Mouse (Mus musculus) liver, embryonic 12.5 days (tissue): ENCODE data around the gene Ube2d1. TPM values are rescaled to one million over a fixed set of nuclear protein-coding genes. Genes with fewer than 3 reads are reported as not detected.

Source experiments
- ATAC-seq: fragments of 200-750 bp; cut with Nextera tagmentation; 2 replicates; pipeline ENCODE4 v1.8.0; 2017; ENCODE audit warnings: moderate number of reproducible peaks, mild to moderate bottlenecking, moderate library complexity
- H3K27ac ChIP-seq: fragments of 300-500 bp; sonication (generic); 2 replicates; pipeline ENCODE4 v1.5.1; 2016; ENCODE audit warnings: mild to moderate bottlenecking
- H3K27me3 ChIP-seq: fragments of 300-500 bp; sonication (generic); replicated peaks from 2 replicates; pipeline ENCODE4 v1.6.1; 2016; ENCODE audit warnings: mild to moderate bottlenecking, moderate library complexity
- H3K36me3 ChIP-seq: fragments of 300-500 bp; sonication (generic); 2 replicates; pipeline ENCODE4 v1.6.1; 2016; ENCODE audit warnings: mild to moderate bottlenecking, moderate library complexity
- H3K4me1 ChIP-seq: fragments of 300-500 bp; sonication (generic); 2 replicates; pipeline ENCODE4 v1.6.1; 2016
- H3K4me2 ChIP-seq: fragments of 300-500 bp; sonication (generic); 2 replicates; pipeline ENCODE4 v1.6.1; 2016; ENCODE audit warnings: mild to moderate bottlenecking, moderate library complexity
- H3K4me3 ChIP-seq: fragments of 300-500 bp; sonication (generic); 2 replicates; pipeline ENCODE4 v1.5.1; 2016; ENCODE audit warnings: mild to moderate bottlenecking, moderate library complexity
- H3K9ac ChIP-seq: fragments of 300-500 bp; sonication (generic); 2 replicates; pipeline ENCODE4 v1.6.1; 2016; ENCODE audit warnings: mild to moderate bottlenecking, moderate library complexity
- H3K9me3 ChIP-seq: fragments of 300-500 bp; sonication (generic); replicated peaks from 2 replicates; pipeline ENCODE4 v1.6.1; 2016; ENCODE audit warnings: mild to moderate bottlenecking, moderate library complexity
- WGBS: fragments of 180-500 bp; shearing (Covaris S2); methylation state at CpG from one replicate; pipeline ENCODE4 v1.1.7; 2016; ENCODE audit not compliant: insufficient replicate concordance; 5-methylcytosine and 5-hydroxymethylcytosine counted together
- polyA plus RNA-seq: library from polyadenylated mRNA; unstranded; fragments of >200 nt; fragmentation: Nextera tagmentation; extraction: Ambion mirVana; gene quantifications from 2 replicates; pipeline ENCODE4 v1.2.1, GENCODE M21; 2016

The Ube2d1 gene
- polyA plus RNA-seq, 1 experiment from 2014 or later: 12.0 TPM

- H3K4me3 ChIP-seq: peak overlapping the region; percentile 76
- H3K4me1 ChIP-seq: peaks cover 12% of the 10 kb centered on the region
- H3K27ac ChIP-seq: no peak overlapping the region
- peaks cover 18% of the 10 kb centered on the region for H3K27me3 ChIP-seq
- peak overlapping the region; percentile 73 for H3K9ac ChIP-seq
- no peaks in the 10 kb centered on the region for H3K36me3 ChIP-seq
- no peaks in the 10 kb centered on the region for H3K9me3 ChIP-seq
- WGBS: under 1% methylated on average over 36 of the region's 41 CpGs
- peak overlapping the region; percentile 85 for H3K4me2 ChIP-seq
- peak; percentile 70 for ATAC-seq
Measured at GRCm38 (mm10) chr10:71284511-71285125, 444 bp downstream of the Ube2d1 start.

GRCm38 (mm10) chr10:71284131-71284510 lies 941 bp downstream of the Ube2d1 start:
- Histone ChIP-seq H3K27ac (no peak overlapping the region), H3K4me2 (peak overlapping the region; percentile 85), H3K9me3 (no peaks in the 10 kb centered on the region), H3K9ac (no peak overlapping the region; the same call in 1 of the 2 replicates), H3K27me3 (peaks cover 18% of the 10 kb centered on the region), H3K4me3 (peak overlapping the region; percentile 76), H3K36me3 (no peaks in the 10 kb centered on the region), H3K4me1 (peaks cover 12% of the 10 kb centered on the region)
- WGBS: 30% methylated on average over 8 of the region's 8 CpGs
- no peak for ATAC-seq

- H3K27me3 ChIP-seq: no peaks in the 10 kb centered on the region
- H3K36me3 ChIP-seq: no peaks in the 10 kb centered on the region
- H3K4me1 ChIP-seq: no peaks in the 10 kb centered on the region
- WGBS: 71% methylated on average over 9 of the region's 9 CpGs
- no peak for ATAC-seq
- no peak overlapping the region for H3K9ac ChIP-seq
- no peak overlapping the region for H3K4me2 ChIP-seq
- H3K9me3 ChIP-seq: no peaks in the 10 kb centered on the region
- no peak overlapping the region for H3K27ac ChIP-seq
- H3K4me3 ChIP-seq: no peak overlapping the region
Measured at GRCm38 (mm10) chr10:71273008-71273739, 11.9 kb downstream of the Ube2d1 start.

- no peak for ATAC-seq
- H3K4me1 ChIP-seq: 0 out of 2 replicates have a peak, but pooled peaks cover 4% of the 10 kb centered on the region
- H3K9me3 ChIP-seq: no peaks in the 10 kb centered on the region
- H3K36me3 ChIP-seq: no peaks in the 10 kb centered on the region
- H3K27me3 ChIP-seq: no peaks in the 10 kb centered on the region
- H3K9ac ChIP-seq: no peak overlapping the region
- H3K4me2 ChIP-seq: no peak overlapping the region
- H3K27ac ChIP-seq: no peak overlapping the region
- WGBS: 82% methylated on average over 2 of the region's 2 CpGs
- no peak overlapping the region for H3K4me3 ChIP-seq
Measured at GRCm38 (mm10) chr10:71267973-71268372, 17.1 kb downstream of the Ube2d1 start.

GRCm38 (mm10) chr10:71267511-71267910 lies 17.6 kb downstream of the Ube2d1 start:
- Histone ChIP-seq H3K4me3 (no peak overlapping the region), H3K36me3 (no peaks in the 10 kb centered on the region), H3K27me3 (no peaks in the 10 kb centered on the region), H3K4me2 (no peak overlapping the region), H3K4me1 (0 out of 2 replicates have a peak, but pooled peaks cover 4% of the 10 kb centered on the region), H3K9ac (no peak overlapping the region), H3K9me3 (no peaks in the 10 kb centered on the region), H3K27ac (no peak overlapping the region)
- 76% methylated on average over 11 of the region's 11 CpGs for WGBS
- ATAC-seq: no peak

GRCm38 (mm10) chr10:71265067-71265466 lies 20.0 kb downstream of the Ube2d1 start:
- H3K4me3 ChIP-seq: no peak overlapping the region
- WGBS: 70% methylated on average over 4 of the region's 4 CpGs
- no peak for ATAC-seq
- H3K27me3 ChIP-seq: no peaks in the 10 kb centered on the region
- H3K9ac ChIP-seq: no peak overlapping the region
- no peak overlapping the region for H3K27ac ChIP-seq
- no peaks in the 10 kb centered on the region for H3K36me3 ChIP-seq
- H3K4me1 ChIP-seq: 0 out of 2 replicates have a peak, but pooled peaks cover 4% of the 10 kb centered on the region
- no peaks in the 10 kb centered on the region for H3K9me3 ChIP-seq
- H3K4me2 ChIP-seq: no peak overlapping the region

GRCm38 (mm10) chr10:71261637-71262036 lies 23.4 kb downstream of the Ube2d1 start:
- Histone ChIP-seq H3K4me1 (no peaks in the 10 kb centered on the region), H3K9me3 (no peaks in the 10 kb centered on the region), H3K4me2 (no peak overlapping the region), H3K27me3 (no peaks in the 10 kb centered on the region), H3K27ac (no peak overlapping the region), H3K9ac (no peak overlapping the region), H3K36me3 (0 out of 2 replicates have a peak, but pooled peaks cover 3% of the 10 kb centered on the region), H3K4me3 (no peak overlapping the region)
- whole genome bisulfite sequencing: 75% methylated on average over 8 of the region's 8 CpGs
- ATAC-seq: no peak

GRCm38 (mm10) chr10:71258943-71259342 lies 26.1 kb downstream of the Ube2d1 start:
- Histone ChIP-seq H3K4me1 (no peaks in the 10 kb centered on the region), H3K4me2 (no peak overlapping the region), H3K4me3 (no peak overlapping the region), H3K27me3 (no peaks in the 10 kb centered on the region), H3K9me3 (no peaks in the 10 kb centered on the region), H3K27ac (no peak overlapping the region), H3K9ac (no peak overlapping the region), H3K36me3 (0 out of 2 replicates have a peak, but pooled peaks cover 8% of the 10 kb centered on the region)
- no peak for ATAC-seq
- 73% methylated on average over 5 of the region's 5 CpGs for WGBS

- H3K9ac ChIP-seq: no peak overlapping the region
- H3K27ac ChIP-seq: no peak overlapping the region
- no peaks in the 10 kb centered on the region for H3K9me3 ChIP-seq
- no peaks in the 10 kb centered on the region for H3K27me3 ChIP-seq
- no peaks in the 10 kb centered on the region for H3K4me1 ChIP-seq
- ATAC-seq: no peak
- 75% methylated on average over 8 of the region's 8 CpGs for WGBS
- 0 out of 2 replicates have a peak, but pooled peaks cover 8% of the 10 kb centered on the region for H3K36me3 ChIP-seq
- no peak overlapping the region for H3K4me3 ChIP-seq
- H3K4me2 ChIP-seq: no peak overlapping the region
Measured at GRCm38 (mm10) chr10:71258516-71258915, 26.5 kb downstream of the Ube2d1 start.

- Histone ChIP-seq H3K9me3 (no peaks in the 10 kb centered on the region), H3K4me2 (no peak overlapping the region), H3K27ac (no peak overlapping the region), H3K4me3 (no peak overlapping the region), H3K9ac (no peak overlapping the region), H3K27me3 (no peaks in the 10 kb centered on the region), H3K4me1 (no peaks in the 10 kb centered on the region), H3K36me3 (0 out of 2 replicates have a peak, but pooled peaks cover 6% of the 10 kb centered on the region)
- ATAC-seq: no peak
- 77% methylated on average over 4 of the region's 4 CpGs for WGBS
Measured at GRCm38 (mm10) chr10:71253147-71253546, 31.9 kb downstream of the Ube2d1 start.

- no peak overlapping the region for H3K4me2 ChIP-seq
- no peak overlapping the region for H3K4me3 ChIP-seq
- ATAC-seq: no peak
- H3K9ac ChIP-seq: no peak overlapping the region
- no peaks in the 10 kb centered on the region for H3K9me3 ChIP-seq
- H3K4me1 ChIP-seq: no peaks in the 10 kb centered on the region
- H3K27ac ChIP-seq: no peak overlapping the region
- H3K27me3 ChIP-seq: no peaks in the 10 kb centered on the region
- 57% methylated on average over 5 of the region's 5 CpGs for WGBS
- 0 out of 2 replicates have a peak, but pooled peaks cover 5% of the 10 kb centered on the region for H3K36me3 ChIP-seq
Measured at GRCm38 (mm10) chr10:71252421-71252820, 32.6 kb downstream of the Ube2d1 start.

GRCm38 (mm10) chr10:71251846-71252245 lies 33.2 kb downstream of the Ube2d1 start:
- Histone ChIP-seq H3K9me3 (no peaks in the 10 kb centered on the region), H3K9ac (no peak overlapping the region), H3K4me3 (no peak overlapping the region), H3K27me3 (no peaks in the 10 kb centered on the region), H3K36me3 (0 out of 2 replicates have a peak, but pooled peaks cover 5% of the 10 kb centered on the region), H3K4me2 (no peak overlapping the region), H3K27ac (no peak overlapping the region), H3K4me1 (no peaks in the 10 kb centered on the region)
- WGBS: 71% methylated on average over 5 of the region's 5 CpGs
- ATAC-seq: no peak
